Comparison of ENCODE assay signal across 10 mouse cellular contexts in genomic region chr8:117053135-117054079, GRCm38 (mm10). TPM values are rescaled to one million over a fixed set of nuclear protein-coding genes. Genes with fewer than 3 reads are reported as not detected.
DNase-seq lines count a peak whose midpoint lies in the region; ATAC-seq and TF ChIP-seq lines count a peak whose summit lies in the region.
"Had no signal": no experiment of that assay in that cellular context is flagged by ENCODE, and none has a peak within 500 bp of the region (broad histone marks: within the 10 kb centered on the region; RNA-seq: fewer than 3 reads in every experiment).

No protein-coding gene starts in this region.

- no peaks in the 10 kb centered on the region for H3K27me3 ChIP-seq in intestine, embryonic 15.5 days (replicated peaks)
- no peaks in the 10 kb centered on the region for H3K27me3 ChIP-seq in stomach, postnatal 0 days (ENCODE audit: control insufficient read depth, insufficient read depth, low read length)

- H3K4me2 ChIP-seq in intestine, embryonic 15.5 days (replicated peaks), result no peak overlapping the region
- no peak overlapping the region for H3K4me2 ChIP-seq in stomach, postnatal 0 days (replicated peaks; ENCODE audit: low read depth)

- TF ChIP-seq CTCF in gastrocnemius, adult 2 months (IDR thresholded peaks at IDR 0.05), result 0 out of 2 replicates have a peak, but pooled peaks have one; percentile 9
- peak; percentile 61 for TF ChIP-seq CTCF in stomach, postnatal 0 days (IDR thresholded peaks at IDR 0.05; ENCODE audit: low read depth)

- H3K4me3 ChIP-seq in gastrocnemius, adult 2 months, result no peak overlapping the region
- H3K4me3 ChIP-seq in intestine, embryonic 15.5 days (replicated peaks), result no peak overlapping the region
- no peak overlapping the region for H3K4me3 ChIP-seq in stomach, postnatal 0 days (ENCODE audit: low read depth, low read length)
- H3K4me3 ChIP-seq: myocyte had no signal

- H3K9me3 ChIP-seq in intestine, embryonic 15.5 days, result no peaks in the 10 kb centered on the region
- no peaks in the 10 kb centered on the region for H3K9me3 ChIP-seq in stomach, postnatal 0 days (ENCODE audit: control insufficient read depth, low read length)

- peak; percentile 51; the same call in 1 of the 2 replicates for ATAC-seq in intestine, embryonic 15.5 days
- 0 out of 2 replicates have a peak, but pooled peaks have one; percentile 32 for ATAC-seq in stomach, postnatal 0 days (ENCODE audit: low FRiP score, low TSS enrichment)

- no peak for TF ChIP-seq EP300 in stomach, postnatal 0 days (optimal IDR thresholded peaks at IDR 0.05)

- no peak for DNase-seq in gastrocnemius, adult 2 months
- no peak for DNase-seq in gastrocnemius, postnatal 4 days (ENCODE audit: low spot score in 2 of 2)
- peak; percentile 31 for DNase-seq in urinary bladder, postnatal 14 days (ENCODE audit: low spot score)
- DNase-seq in urinary bladder, postnatal 36 days (ENCODE audit: low spot score in 2 of 2), result no peak
- DNase-seq in stomach, postnatal 0 days (ENCODE audit: low spot score), result peak; percentile 55
- DNase-seq in layer of hippocampus, adult 18-20 months (ENCODE audit: low spot score in 2 of 2), result no peak
- no peak for DNase-seq in heart, postnatal 4 days

- 70% methylated on average over 12 of the region's 12 CpGs for WGBS in intestine, embryonic 15.5 days
- 57% methylated on average over 12 of the region's 12 CpGs for WGBS in stomach, postnatal 0 days

- no peak overlapping the region for H3K27ac ChIP-seq in gastrocnemius, adult 2 months
- no peak overlapping the region for H3K27ac ChIP-seq in intestine, embryonic 15.5 days
- no peak overlapping the region for H3K27ac ChIP-seq in stomach, postnatal 0 days (replicated peaks)

- no peaks in the 10 kb centered on the region for H3K36me3 ChIP-seq in intestine, embryonic 15.5 days
- H3K36me3 ChIP-seq in stomach, postnatal 0 days (ENCODE audit: control insufficient read depth, insufficient read depth, low read length), result no peaks in the 10 kb centered on the region

- no peaks in the 10 kb centered on the region for H3K4me1 ChIP-seq in intestine, embryonic 15.5 days (replicated peaks)
- no peaks in the 10 kb centered on the region for H3K4me1 ChIP-seq in stomach, postnatal 0 days (replicated peaks; ENCODE audit: control insufficient read depth, insufficient read depth)

- intact Hi-C loops in gastrocnemius, adult 2 months (cut with DNase I), result no loop called here

- no peak overlapping the region for H3K9ac ChIP-seq in intestine, embryonic 15.5 days
- H3K9ac ChIP-seq in stomach, postnatal 0 days (ENCODE audit: low read length), result no peak overlapping the region

RNA-seq across cellular contexts. Expression of gene Pkd1l2, which starts 28.8 kb away (rescaled TPM):
- total RNA-seq in gastrocnemius, adult 2 months (2021), result under 1 TPM; 0.06 to 0.13 TPM
- under 1 TPM in 1 of 2 experiments, not detected in 1; 0.08 TPM for total RNA-seq in gastrocnemius, postnatal 4 days (2021)
- 0.21 TPM in 1 of 2 replicates, not detected in the other for polyA plus RNA-seq in intestine, embryonic 15.5 days (2015; fragmentation: Nextera tagmentation; extraction: Ambion mirVana)
- polyA plus RNA-seq in stomach, postnatal 0 days (2015; fragmentation: Nextera tagmentation; extraction: Ambion mirVana), result 0.08 TPM in 1 of 2 replicates, not detected in the other
- under 1 TPM; 0.08 to 0.12 TPM for total RNA-seq in layer of hippocampus, adult 18-20 months (2021)
- under 1 TPM; 0.02 to 0.05 TPM for total RNA-seq in heart, postnatal 4 days (2021)
- polyA plus RNA-seq: heart, embryonic 16.5 days had no signal

RNA-seq across cellular contexts. Expression of gene Bco1, which starts 42.2 kb away (rescaled TPM):
- total RNA-seq in gastrocnemius, adult 2 months (2021), result not detected
- under 1 TPM; 0.20 to 0.41 TPM for total RNA-seq in gastrocnemius, postnatal 4 days (2021)
- polyA plus RNA-seq in intestine, embryonic 15.5 days (2015; fragmentation: Nextera tagmentation; extraction: Ambion mirVana), result 1.2 and 1.4 TPM in 2 replicates
- polyA plus RNA-seq in stomach, postnatal 0 days (2015; fragmentation: Nextera tagmentation; extraction: Ambion mirVana), result 0.49 and 0.53 TPM in 2 replicates
- not detected for total RNA-seq in layer of hippocampus, adult 18-20 months (2021)
- not detected for total RNA-seq in heart, postnatal 4 days (2021)
- polyA plus RNA-seq: heart, embryonic 16.5 days had no signal

Comparison
In these comparisons a context has a peak if more than half of its experiments do, and no peak if none do; other contexts are left out.
1. DNase-seq: peak in urinary bladder, postnatal 14 days (single experiment) and stomach, postnatal 0 days (single experiment); none in gastrocnemius, adult 2 months (single experiment), gastrocnemius, postnatal 4 days (0 of 2), urinary bladder, postnatal 36 days (0 of 2), layer of hippocampus, adult 18-20 months (0 of 2) and heart, postnatal 4 days (single experiment).